Mouse (Mus musculus) C2C12 (cell line): ENCODE data around the gene Adora2a. TPM values are rescaled to one million over a fixed set of nuclear protein-coding genes. Genes with fewer than 3 reads are reported as not detected.

Source experiments
- H3K27me3 ChIP-seq: one replicate; pipeline ENCODE4 v1.6.1; 2011; ENCODE audit not compliant: control insufficient read depth, insufficient read depth, insufficient read length
- H3K36me3 ChIP-seq: one replicate; pipeline ENCODE4 v1.6.1; 2011; ENCODE audit not compliant: control insufficient read depth, insufficient read depth
- H3K4me3 ChIP-seq: one replicate; pipeline ENCODE4 v1.5.1; 2011; ENCODE audit warnings: mild to moderate bottlenecking, control low read depth; ENCODE audit not compliant: poor library complexity, insufficient read depth, severe bottlenecking
- H3K79me2 ChIP-seq: one replicate; pipeline ENCODE4 v1.6.1; 2011; ENCODE audit not compliant: control insufficient read depth, insufficient read depth
- H3K79me3 ChIP-seq: one replicate; pipeline ENCODE4 v1.6.1; 2011; ENCODE audit warnings: low read depth, control low read depth
- H3ac ChIP-seq: one replicate; pipeline ENCODE3; 2011; ENCODE audit warnings: low read depth; ENCODE audit not compliant: control insufficient read depth, insufficient read length
- CEBPB ChIP-seq: IDR thresholded peaks from one replicate; pipeline ENCODE4 v1.6.1; 2011; ENCODE audit warnings: low read depth, mild to moderate bottlenecking, control low read depth, moderate library complexity
- CTCF ChIP-seq: IDR thresholded peaks from one replicate; pipeline ENCODE4 v1.5.1; 2011; ENCODE audit not compliant: control insufficient read depth, insufficient read depth, insufficient read length
- FOSL1 ChIP-seq: IDR thresholded peaks from one replicate; pipeline ENCODE4 v1.8.0; 2011; ENCODE audit warnings: mild to moderate bottlenecking, low read length; ENCODE audit not compliant: poor library complexity, insufficient read depth, severe bottlenecking
- MAX ChIP-seq: IDR thresholded peaks from one replicate; pipeline ENCODE4 v1.6.1; 2011; ENCODE audit warnings: mild to moderate bottlenecking, control low read depth
- MYOD1 ChIP-seq: IDR thresholded peaks from one replicate; pipeline ENCODE4 v1.6.1; 2011; ENCODE audit warnings: low read depth; ENCODE audit not compliant: control insufficient read depth, insufficient read length
- MYOG ChIP-seq: IDR thresholded peaks from one replicate; pipeline ENCODE4 v1.6.1; 2011; ENCODE audit not compliant: control insufficient read depth, insufficient read length; ENCODE audit errors: extremely low read depth
- USF1 ChIP-seq: IDR thresholded peaks from one replicate; pipeline ENCODE4 v1.6.1; 2011; ENCODE audit warnings: low read depth, mild to moderate bottlenecking, control low read depth, moderate library complexity
- polyA plus RNA-seq: library from polyadenylated mRNA; unstranded; fragments of >200 nt; fragmentation: generic; extraction: Trizol; gene quantifications from one replicate; pipeline ENCODE4 v1.2.1, GENCODE M21; 2012; ENCODE audit warnings: missing spikeins

Adora2a gene
- polyA plus RNA-seq, 1 experiment, result 0.66 TPM

GRCm38 (mm10) chr10:75314190-75314980 is 2.3 kb upstream of the Adora2a start:
- peaks cover 10% of the 10 kb centered on the region for H3K27me3 ChIP-seq
- H3K79me3 ChIP-seq, result no peaks in the 10 kb centered on the region
- no peak overlapping the region for H3K4me3 ChIP-seq
- peaks cover 28% of the 10 kb centered on the region for H3K36me3 ChIP-seq
- H3K79me2 ChIP-seq, result no peaks in the 10 kb centered on the region
- no peak for TF ChIP-seq CTCF
- no peak for TF ChIP-seq MYOG
- TF ChIP-seq MYOD1, result no peak
- no peak for TF ChIP-seq CEBPB
- TF ChIP-seq FOSL1, result no peak
- TF ChIP-seq USF1, result no peak
- no peak for TF ChIP-seq MAX
- no peak overlapping the region for H3ac ChIP-seq

DNA sequence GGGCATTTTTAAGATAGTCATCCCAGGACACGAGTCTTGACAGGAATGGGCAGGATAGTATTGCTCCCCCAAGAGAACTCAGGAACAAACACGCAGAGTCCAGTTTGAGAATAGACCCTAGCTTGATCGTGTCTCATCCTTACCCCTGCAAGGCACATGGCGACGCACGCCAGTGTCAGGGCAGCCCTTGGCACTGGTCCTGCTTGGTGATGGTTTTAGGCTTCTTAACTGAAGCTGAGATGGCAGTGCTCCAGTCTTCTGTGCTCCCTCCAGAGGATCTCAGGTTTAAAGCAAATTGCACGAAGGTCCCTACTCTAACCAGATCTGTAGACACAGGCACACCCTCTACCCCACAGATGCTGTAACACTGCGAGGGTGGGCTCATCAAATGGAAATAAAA is 921 bp upstream of the Adora2a start:
- Histone ChIP-seq H3K27me3 (peaks cover 10% of the 10 kb centered on the region), H3K4me3 (no peak overlapping the region)
- no peak for TF ChIP-seq CEBPB
- TF ChIP-seq MAX, result no peak
- no peak for TF ChIP-seq FOSL1
- no peak for TF ChIP-seq MYOD1
- TF ChIP-seq USF1, result no peak
- no peak for TF ChIP-seq MYOG
- no peak for TF ChIP-seq CTCF

DNA sequence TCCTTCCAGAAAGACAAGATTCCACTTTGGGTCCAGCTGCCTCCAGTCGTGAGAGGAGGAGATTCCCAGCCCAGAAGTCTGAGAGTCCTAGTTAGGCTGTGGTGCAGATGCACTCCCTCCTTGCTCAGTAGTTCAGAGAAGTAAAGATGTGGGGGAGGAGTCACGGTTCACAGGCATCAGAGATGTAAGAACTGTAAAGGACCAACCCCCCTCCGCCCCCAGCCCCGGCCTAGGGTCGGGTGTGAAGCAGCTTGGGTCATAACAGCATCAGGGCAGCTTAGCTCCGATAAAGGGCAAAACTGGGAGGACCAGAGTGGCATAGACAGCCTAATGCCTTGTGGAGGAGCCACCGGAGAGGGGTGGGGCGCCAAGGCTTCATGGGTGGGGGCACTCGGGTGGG is 205 bp upstream of the Adora2a start:
- Histone ChIP-seq H3K27me3 (peaks cover 10% of the 10 kb centered on the region), H3K79me3 (no peaks in the 10 kb centered on the region), H3ac (no peak overlapping the region), H3K4me3 (no peak overlapping the region), H3K36me3 (peaks cover 15% of the 10 kb centered on the region), H3K79me2 (no peaks in the 10 kb centered on the region)
- TF ChIP-seq FOSL1, result no peak
- TF ChIP-seq MYOG, result no peak
- no peak for TF ChIP-seq MYOD1
- TF ChIP-seq CEBPB, result no peak
- no peak for TF ChIP-seq CTCF
- TF ChIP-seq USF1, result no peak
- TF ChIP-seq MAX, result no peak

More for the DNA sequence above, 921 bp upstream of the Adora2a start:
- Histone ChIP-seq H3K36me3 (peaks cover 21% of the 10 kb centered on the region), H3K79me3 (no peaks in the 10 kb centered on the region), H3K79me2 (no peaks in the 10 kb centered on the region), H3ac (no peak overlapping the region)

GRCm38 (mm10) chr10:75316908-75317761 is 458 bp downstream of the Adora2a start:
- Histone ChIP-seq H3K4me3 (no peak overlapping the region), H3K27me3 (peaks cover 10% of the 10 kb centered on the region), H3ac (peak overlapping the region; percentile 51), H3K36me3 (peaks cover 8% of the 10 kb centered on the region), H3K79me2 (no peaks in the 10 kb centered on the region), H3K79me3 (no peaks in the 10 kb centered on the region)
- TF ChIP-seq CTCF (peak; percentile 83), USF1 (no peak)

DNA sequence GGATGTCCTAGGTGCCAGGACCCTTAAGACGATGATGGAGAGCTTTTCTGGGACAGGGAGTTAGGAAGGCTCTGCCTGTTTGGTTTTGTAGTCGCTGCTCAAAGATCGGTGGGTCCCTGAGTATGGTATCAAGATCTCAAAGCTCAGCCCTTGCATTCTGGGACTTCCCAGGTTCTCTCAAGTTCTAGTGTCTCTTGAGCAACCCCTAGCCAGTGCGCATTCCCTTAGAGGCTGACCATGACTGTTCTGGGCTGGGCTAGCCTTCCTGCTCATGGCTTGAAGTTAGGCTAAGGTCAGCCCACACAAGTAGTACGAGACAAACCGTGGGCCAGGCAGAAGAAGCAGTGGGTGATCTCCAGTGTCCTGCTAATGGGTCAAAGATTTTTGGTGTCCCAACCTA is 1.5 kb downstream of the Adora2a start:
- Histone ChIP-seq H3K36me3 (no peaks in the 10 kb centered on the region), H3K79me3 (no peaks in the 10 kb centered on the region), H3K27me3 (peaks cover 10% of the 10 kb centered on the region), H3K4me3 (no peak overlapping the region), H3ac (no peak overlapping the region), H3K79me2 (no peaks in the 10 kb centered on the region)
- no peak for TF ChIP-seq MYOD1
- no peak for TF ChIP-seq MYOG
- no peak for TF ChIP-seq USF1
- no peak for TF ChIP-seq MAX
- TF ChIP-seq CTCF, result no peak
- no peak for TF ChIP-seq FOSL1
- TF ChIP-seq CEBPB, result no peak
